Mouse (Mus musculus): ENCODE data around the gene Zfyve16. TPM values are rescaled to one million over a fixed set of nuclear protein-coding genes. Genes with fewer than 3 reads are reported as not detected.

Gene Zfyve16
- 7.0 and 7.5 TPM in 2 replicates for polyA plus RNA-seq (2015; fragmentation: Nextera tagmentation; extraction: Ambion mirVana)

DNA sequence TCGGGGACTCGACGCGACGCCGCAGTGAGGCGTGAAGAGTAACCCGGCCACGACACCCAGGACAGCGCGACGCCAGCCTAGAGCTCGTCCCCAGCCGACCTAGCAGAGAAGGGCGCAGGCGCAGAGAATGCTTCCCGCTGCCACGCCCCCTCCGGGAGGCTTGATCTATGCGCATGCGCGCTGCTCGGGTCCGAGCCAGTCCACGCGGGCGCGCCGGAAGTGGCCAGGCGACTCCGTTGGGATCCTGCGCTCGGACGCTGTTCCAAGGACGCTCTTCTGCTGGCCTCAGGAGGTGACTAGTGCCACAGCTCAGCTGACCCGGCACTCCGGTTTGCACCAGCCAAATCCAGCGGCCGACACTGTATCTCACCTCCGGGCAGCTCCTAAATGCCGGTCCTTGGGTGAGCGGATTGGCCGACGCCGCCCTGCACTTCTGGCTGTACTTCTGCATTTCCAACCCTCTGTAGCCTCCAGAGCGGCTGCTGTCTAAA lies at the start of gene Zfyve16:
Gene Zfyve16 (minus strand): TSS at position 148 of the 491 bp plus-strand sequence.
- under 1% methylated on average over 46 of the region's 46 CpGs for WGBS
- Histone ChIP-seq H3K27ac (ENCODE audit: low read length) (peak within 1 kb of the TSS; percentile 99), H3K4me2 (ENCODE audit: low read depth, low read length) (peak within 1 kb of the TSS; percentile 63), H3K4me3 (ENCODE audit: low read length) (peak within 1 kb of the TSS; percentile 66), H3K36me3 (ENCODE audit: control insufficient read depth, insufficient read depth) (0 out of 2 replicates have a peak, but pooled peaks cover 2% of the 10 kb centered on the region), H3K9ac (ENCODE audit: low read length) (peak within 1 kb of the TSS; percentile 93), H3K4me1 (ENCODE audit: control insufficient read depth, insufficient read depth, low read length) (peaks cover 6% of the 10 kb centered on the region; the same call in 1 of the 2 replicates), H3K9me3 (replicated peaks; ENCODE audit: control insufficient read depth, low read length) (no peaks in the 10 kb centered on the region), H3K27me3 (ENCODE audit: control insufficient read depth, insufficient read depth, low read length) (no peaks in the 10 kb centered on the region)
- ATAC-seq (replicated peaks; ENCODE audit: extremely low read depth, insufficient read depth, low FRiP score), result peak; percentile 97

DNA sequence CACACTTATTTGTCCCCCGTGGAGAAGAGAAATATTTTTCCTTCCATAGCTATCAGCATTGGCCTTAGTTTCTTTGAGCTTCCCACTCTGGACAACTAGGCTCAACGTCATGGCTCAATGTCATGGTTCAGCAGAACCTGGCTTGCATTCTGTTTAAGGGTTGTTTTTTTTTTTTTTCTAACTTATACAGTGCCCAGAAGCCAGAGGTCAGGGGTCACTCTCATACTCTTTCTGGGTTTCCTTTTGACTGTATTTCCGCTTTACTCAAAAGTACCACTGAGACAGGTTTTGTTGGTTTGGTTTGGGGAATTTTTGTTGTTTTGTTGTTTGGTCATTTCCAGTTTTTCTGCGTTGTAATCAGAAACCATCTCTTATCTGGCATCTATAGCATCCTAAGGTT lies 47.5 kb upstream of the Zfyve16 start:
- ATAC-seq (replicated peaks; ENCODE audit: extremely low read depth, insufficient read depth, low FRiP score), result no peak
- Histone ChIP-seq H3K36me3 (ENCODE audit: control insufficient read depth, insufficient read depth) (no peaks in the 10 kb centered on the region), H3K4me2 (ENCODE audit: low read depth, low read length) (no peak overlapping the region), H3K27ac (ENCODE audit: low read length) (no peak overlapping the region), H3K9ac (ENCODE audit: low read length) (no peak overlapping the region), H3K9me3 (replicated peaks; ENCODE audit: control insufficient read depth, low read length) (no peaks in the 10 kb centered on the region), H3K4me1 (ENCODE audit: control insufficient read depth, insufficient read depth, low read length) (peaks cover 6% of the 10 kb centered on the region), H3K27me3 (ENCODE audit: control insufficient read depth, insufficient read depth, low read length) (no peaks in the 10 kb centered on the region), H3K4me3 (ENCODE audit: low read length) (no peak overlapping the region)
- WGBS, result 72% methylated on average over 4 of the region's 4 CpGs

DNA sequence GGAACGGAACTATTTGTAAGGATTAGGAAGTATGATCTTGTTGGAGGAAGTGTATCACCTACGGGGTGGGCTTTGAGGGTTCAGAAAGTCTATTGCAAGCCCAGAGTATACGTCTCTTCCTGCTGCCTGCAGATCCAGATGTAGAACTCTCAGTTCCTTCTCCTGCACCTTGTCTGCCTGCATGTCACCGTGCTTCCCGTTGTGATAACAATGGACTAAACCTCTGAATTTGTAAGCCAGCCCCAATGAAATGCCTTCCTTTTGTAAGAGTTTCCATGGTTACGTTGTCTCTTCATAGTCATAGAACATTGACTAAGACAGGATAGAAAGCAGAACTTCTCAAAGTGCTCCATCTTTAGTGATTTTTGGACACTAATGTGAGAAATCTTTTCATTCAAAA lies 46.0 kb upstream of the Zfyve16 start:
- Histone ChIP-seq H3K4me2 (ENCODE audit: low read depth, low read length) (no peak overlapping the region), H3K27ac (ENCODE audit: low read length) (no peak overlapping the region), H3K36me3 (ENCODE audit: control insufficient read depth, insufficient read depth) (no peaks in the 10 kb centered on the region), H3K9me3 (replicated peaks; ENCODE audit: control insufficient read depth, low read length) (no peaks in the 10 kb centered on the region), H3K27me3 (ENCODE audit: control insufficient read depth, insufficient read depth, low read length) (no peaks in the 10 kb centered on the region), H3K4me3 (ENCODE audit: low read length) (no peak overlapping the region), H3K9ac (ENCODE audit: low read length) (no peak overlapping the region), H3K4me1 (ENCODE audit: control insufficient read depth, insufficient read depth, low read length) (peaks cover 6% of the 10 kb centered on the region)
- WGBS, result 58% methylated on average over 6 of the region's 6 CpGs
- no peak for ATAC-seq (replicated peaks; ENCODE audit: extremely low read depth, insufficient read depth, low FRiP score)

DNA sequence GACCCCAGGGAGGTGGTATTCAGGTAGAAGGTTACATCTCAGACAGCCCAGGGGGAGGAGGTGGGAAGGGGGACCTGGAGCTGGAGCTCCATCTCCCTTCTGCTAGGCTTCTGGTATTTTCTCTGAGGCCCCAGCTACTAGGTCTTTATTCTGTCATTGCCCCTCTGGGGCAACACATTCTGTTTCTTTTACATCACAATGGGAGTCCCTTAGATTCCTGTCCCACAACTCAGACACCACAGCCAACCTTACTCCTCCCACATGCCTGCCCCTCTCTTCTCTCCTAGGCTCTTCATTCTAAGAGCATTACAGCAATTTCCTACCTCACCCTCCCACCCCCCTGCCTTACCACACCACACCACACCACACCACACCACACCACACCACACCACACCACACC lies 45.4 kb upstream of the Zfyve16 start, which contains the start of gene Spz1:
Gene Spz1 (minus strand): TSS at position 101 of the 400 bp plus-strand sequence.
- H3K4me2 ChIP-seq (ENCODE audit: low read depth, low read length), result no peak within 1 kb of the TSS
- ATAC-seq (replicated peaks; ENCODE audit: extremely low read depth, insufficient read depth, low FRiP score), result no peak
- H3K4me1 ChIP-seq (ENCODE audit: control insufficient read depth, insufficient read depth, low read length), result peaks cover 6% of the 10 kb centered on the region
- H3K9me3 ChIP-seq (replicated peaks; ENCODE audit: control insufficient read depth, low read length), result no peaks in the 10 kb centered on the region
- no peak within 1 kb of the TSS for H3K9ac ChIP-seq (ENCODE audit: low read length)
- no peaks in the 10 kb centered on the region for H3K36me3 ChIP-seq (ENCODE audit: control insufficient read depth, insufficient read depth)
- no peaks in the 10 kb centered on the region for H3K27me3 ChIP-seq (ENCODE audit: control insufficient read depth, insufficient read depth, low read length)
- H3K4me3 ChIP-seq (ENCODE audit: low read length), result no peak within 1 kb of the TSS
- no peak within 1 kb of the TSS for H3K27ac ChIP-seq (ENCODE audit: low read length)

- no peaks in the 10 kb centered on the region for H3K27me3 ChIP-seq (ENCODE audit: control insufficient read depth, insufficient read depth, low read length)
- H3K4me3 ChIP-seq (ENCODE audit: low read length), result no peak overlapping the region
- no peak overlapping the region for H3K9ac ChIP-seq (ENCODE audit: low read length)
- peaks cover 3% of the 10 kb centered on the region; the same call in 1 of the 2 replicates for H3K4me1 ChIP-seq (ENCODE audit: control insufficient read depth, insufficient read depth, low read length)
- no peaks in the 10 kb centered on the region for H3K36me3 ChIP-seq (ENCODE audit: control insufficient read depth, insufficient read depth)
- WGBS, result 66% methylated on average over 5 of the region's 5 CpGs
- no peak overlapping the region for H3K4me2 ChIP-seq (ENCODE audit: low read depth, low read length)
- H3K9me3 ChIP-seq (replicated peaks; ENCODE audit: control insufficient read depth, low read length), result no peaks in the 10 kb centered on the region
- no peak overlapping the region for H3K27ac ChIP-seq (ENCODE audit: low read length)
- ATAC-seq (replicated peaks; ENCODE audit: extremely low read depth, insufficient read depth, low FRiP score), result no peak
Observed at GRCm38 (mm10) chr13:92559429-92559828, 28.8 kb upstream of the Zfyve16 start.

DNA sequence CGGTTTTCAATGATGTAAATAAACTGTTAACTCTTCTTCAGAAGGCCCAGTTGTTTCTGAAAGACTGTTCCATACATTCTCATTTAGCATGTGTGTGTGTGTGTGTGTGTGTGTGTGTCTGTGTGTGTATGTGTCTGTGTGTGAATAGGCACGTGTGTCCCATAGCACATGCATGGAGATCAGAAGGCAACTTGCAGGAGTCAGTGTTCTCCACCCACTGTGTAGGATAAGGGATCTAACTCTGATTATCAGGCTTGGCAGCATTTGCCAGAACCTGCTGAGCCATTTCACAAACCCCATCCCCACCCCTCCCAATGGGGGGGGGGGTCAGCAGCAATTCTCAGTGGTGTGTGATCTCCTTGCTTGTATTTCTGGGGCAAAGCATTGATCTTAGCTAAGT lies 26.6 kb upstream of the Zfyve16 start:
- Histone ChIP-seq H3K4me1 (ENCODE audit: control insufficient read depth, insufficient read depth, low read length) (peaks cover 3% of the 10 kb centered on the region; the same call in 1 of the 2 replicates), H3K9ac (ENCODE audit: low read length) (no peak overlapping the region), H3K27ac (ENCODE audit: low read length) (no peak overlapping the region), H3K36me3 (ENCODE audit: control insufficient read depth, insufficient read depth) (no peaks in the 10 kb centered on the region), H3K4me3 (ENCODE audit: low read length) (no peak overlapping the region), H3K9me3 (replicated peaks; ENCODE audit: control insufficient read depth, low read length) (no peaks in the 10 kb centered on the region), H3K4me2 (ENCODE audit: low read depth, low read length) (no peak overlapping the region), H3K27me3 (ENCODE audit: control insufficient read depth, insufficient read depth, low read length) (no peaks in the 10 kb centered on the region)
- ATAC-seq (replicated peaks; ENCODE audit: extremely low read depth, insufficient read depth, low FRiP score), result no peak
- WGBS, result 64% methylated on average over 2 of the region's 2 CpGs

GRCm38 (mm10) chr13:92556458-92557126 lies 25.9 kb upstream of the Zfyve16 start:
- ATAC-seq (replicated peaks; ENCODE audit: extremely low read depth, insufficient read depth, low FRiP score), result no peak
- WGBS, result 39% methylated on average over 8 of the region's 8 CpGs
- H3K27me3 ChIP-seq (ENCODE audit: control insufficient read depth, insufficient read depth, low read length), result no peaks in the 10 kb centered on the region
- no peak overlapping the region for H3K4me3 ChIP-seq (ENCODE audit: low read length)
- no peaks in the 10 kb centered on the region for H3K36me3 ChIP-seq (ENCODE audit: control insufficient read depth, insufficient read depth)
- peaks cover 4% of the 10 kb centered on the region for H3K9me3 ChIP-seq (replicated peaks; ENCODE audit: control insufficient read depth, low read length)
- H3K4me2 ChIP-seq (ENCODE audit: low read depth, low read length), result no peak overlapping the region
- H3K27ac ChIP-seq (ENCODE audit: low read length), result no peak overlapping the region
- H3K4me1 ChIP-seq (ENCODE audit: control insufficient read depth, insufficient read depth, low read length), result peaks cover 3% of the 10 kb centered on the region; the same call in 1 of the 2 replicates
- H3K9ac ChIP-seq (ENCODE audit: low read length), result no peak overlapping the region

- WGBS, result 72% methylated on average over 4 of the region's 4 CpGs
Observed at GRCm38 (mm10) chr13:92547093-92547492, 16.4 kb upstream of the Zfyve16 start.

GRCm38 (mm10) chr13:92540997-92541396 lies 10.3 kb upstream of the Zfyve16 start:
- WGBS, result 62% methylated on average over 6 of the region's 6 CpGs
- ATAC-seq (replicated peaks; ENCODE audit: extremely low read depth, insufficient read depth, low FRiP score), result no peak
- Histone ChIP-seq H3K9me3 (replicated peaks; ENCODE audit: control insufficient read depth, low read length) (no peaks in the 10 kb centered on the region; the same call in 1 of the 2 replicates), H3K4me1 (ENCODE audit: control insufficient read depth, insufficient read depth, low read length) (no peaks in the 10 kb centered on the region), H3K36me3 (ENCODE audit: control insufficient read depth, insufficient read depth) (no peaks in the 10 kb centered on the region), H3K27me3 (ENCODE audit: control insufficient read depth, insufficient read depth, low read length) (no peaks in the 10 kb centered on the region), H3K9ac (ENCODE audit: low read length) (no peak overlapping the region), H3K27ac (ENCODE audit: low read length) (no peak overlapping the region), H3K4me2 (ENCODE audit: low read depth, low read length) (no peak overlapping the region), H3K4me3 (ENCODE audit: low read length) (no peak overlapping the region)

More at GRCm38 (mm10) chr13:92547093-92547492, 16.4 kb upstream of the Zfyve16 start:
- Histone ChIP-seq H3K4me1 (ENCODE audit: control insufficient read depth, insufficient read depth, low read length) (no peaks in the 10 kb centered on the region), H3K4me3 (ENCODE audit: low read length) (no peak overlapping the region), H3K27ac (ENCODE audit: low read length) (no peak overlapping the region), H3K27me3 (ENCODE audit: control insufficient read depth, insufficient read depth, low read length) (no peaks in the 10 kb centered on the region), H3K9ac (ENCODE audit: low read length) (no peak overlapping the region), H3K4me2 (ENCODE audit: low read depth, low read length) (no peak overlapping the region), H3K9me3 (replicated peaks; ENCODE audit: control insufficient read depth, low read length) (peaks cover 23% of the 10 kb centered on the region), H3K36me3 (ENCODE audit: control insufficient read depth, insufficient read depth) (no peaks in the 10 kb centered on the region)
- ATAC-seq (replicated peaks; ENCODE audit: extremely low read depth, insufficient read depth, low FRiP score), result no peak

Measured in heart, embryonic 16.5 days (tissue).